Mouse (Mus musculus): ENCODE data around the gene Psd. TPM values are rescaled to one million over a fixed set of nuclear protein-coding genes. Genes with fewer than 3 reads are reported as not detected.
A peak's percentile ranks its signal among the peaks of the same experiment; 100 is the strongest.

Psd gene
- total RNA-seq, 2 experiments from 2014 or later, result 1.7 to 2.1 TPM

- peak; percentile 98 for DNase-seq
These were observed 11.5 kb upstream of the Psd start, which contains the start of gene Cuedc2 for GRCm38 (mm10) chr19:46338331-46338936. Gene Cuedc2 (minus strand): TSS chr19:46338702.

GRCm38 (mm10) chr19:46337719-46338330, 10.9 kb upstream of the Psd start:
- no peak for DNase-seq

GRCm38 (mm10) chr19:46333906-46334305, 7.0 kb upstream of the Psd start:
- DNase-seq, result no peak

GRCm38 (mm10) chr19:46332721-46333339, 5.9 kb upstream of the Psd start:
- DNase-seq, result no peak

- DNase-seq, result no peak
These were observed 5.0 kb upstream of the Psd start for GRCm38 (mm10) chr19:46331936-46332335.

- no peak for DNase-seq
These were observed 4.4 kb upstream of the Psd start for GRCm38 (mm10) chr19:46331326-46331725.

- DNase-seq, result no peak
These were observed 3.7 kb upstream of the Psd start for GRCm38 (mm10) chr19:46330696-46331095.

- DNase-seq, result peak; percentile 89
These were observed 3.0 kb upstream of the Psd start for GRCm38 (mm10) chr19:46329951-46330350.

GRCm38 (mm10) chr19:46329031-46329641, 2.2 kb upstream of the Psd start:
- no peak for DNase-seq

GRCm38 (mm10) chr19:46328081-46329030, 1.4 kb upstream of the Psd start, which contains the start of gene Fbxl15:
Gene Fbxl15 (plus strand): TSS chr19:46328184.
- DNase-seq, result peak; percentile 95

GRCm38 (mm10) chr19:46327531-46328064, 642 bp upstream of the Psd start:
- DNase-seq, result no peak

GRCm38 (mm10) chr19:46326019-46326755, 769 bp downstream of the Psd start:
- no peak for DNase-seq

GRCm38 (mm10) chr19:46324918-46325317, 2.0 kb downstream of the Psd start:
- DNase-seq, result no peak

- no peak for DNase-seq
These were observed 2.6 kb downstream of the Psd start for GRCm38 (mm10) chr19:46324366-46324765.

GRCm38 (mm10) chr19:46323716-46324115, 3.2 kb downstream of the Psd start:
- no peak for DNase-seq

- DNase-seq, result no peak
These were observed 3.9 kb downstream of the Psd start for GRCm38 (mm10) chr19:46322996-46323572.

- no peak for DNase-seq
These were observed 4.6 kb downstream of the Psd start for GRCm38 (mm10) chr19:46322144-46322995.

- DNase-seq, result no peak
These were observed 5.6 kb downstream of the Psd start for GRCm38 (mm10) chr19:46321101-46321943.

All from heart, postnatal 4 days (tissue).